Mouse (Mus musculus) neutrophil, adult 83 days (primary cell): ENCODE data around the gene Spdye4b. TPM values are rescaled to one million over a fixed set of nuclear protein-coding genes. Genes with fewer than 3 reads are reported as not detected.

Experiments used
- total RNA-seq, 2 experiments: library from RNA; stranded (reverse); gene quantifications; one replicate each; pipeline ENCODE4 v1.2.4; 2023

Spdye4b gene
- not detected for total RNA-seq

GRCm38 (mm10) chr5:143180255-143181076, at the start of gene Spdye4b, which contains the start of gene Rbak:
Spdye4b (plus strand) TSS chr5:143181017.
Rbak (minus strand) TSS chr5:143180775.

GRCm38 (mm10) chr5:143147481-143147880, 33.3 kb upstream of the Spdye4b start, which contains the start of gene Olfr718-ps1:
Olfr718-ps1 (minus strand) TSS chr5:143147581.

GRCm38 (mm10) chr5:143226790-143227189, 46.0 kb downstream of the Spdye4b start, which contains the start of gene Spdye4a:
Spdye4a (minus strand) TSS chr5:143226890.

GRCm38 (mm10) chr5:143235028-143235693, 54.3 kb downstream of the Spdye4b start, which contains the start of gene Zfp12:
Zfp12 (plus strand) TSS chr5:143235163.

Other genes starting within 250 kb of the Spdye4b start
- gene Fscn1, start 220.7 kb upstream of the Spdye4b start, total RNA-seq = under 1 TPM in 1 of 2 experiments, not detected in 1; 0.81 TPM
- 10 to 100 TPM; 50.3 to 54.8 TPM for gene Rnf216, start 68.0 kb upstream of the Spdye4b start, total RNA-seq
- gene Olfr718-ps1, start 33.4 kb upstream of the Spdye4b start, total RNA-seq = under 1 TPM; 0.35 to 0.44 TPM
- gene Rbak, start 242 bp upstream of the Spdye4b start, total RNA-seq = 1 to 10 TPM; 3.8 to 4.0 TPM
- gene Spdye4a, start 45.9 kb downstream of the Spdye4b start, total RNA-seq = not detected
- 1 to 10 TPM; 3.8 to 4.3 TPM for gene Zfp12, start 54.1 kb downstream of the Spdye4b start, total RNA-seq
- 1 to 10 TPM; 1.1 to 1.3 TPM for gene Zfp316, start 89.0 kb downstream of the Spdye4b start, total RNA-seq
- under 1 TPM in 1 of 2 experiments, not detected in 1; 0.22 TPM for gene Zfp853, start 112.6 kb downstream of the Spdye4b start, total RNA-seq
- gene E130309D02Rik, start 134.3 kb downstream of the Spdye4b start, total RNA-seq = 10 to 100 TPM; 16.8 to 21.0 TPM
- 10 to 100 TPM; 37.5 to 39.4 TPM for gene Zdhhc4, start 148.2 kb downstream of the Spdye4b start, total RNA-seq
- not detected for gene Grid2ip, start 176.3 kb downstream of the Spdye4b start, total RNA-seq
- gene Kdelr2, start 222.8 kb downstream of the Spdye4b start, total RNA-seq = 10 to 100 TPM; 47.7 to 48.6 TPM